Mouse (Mus musculus) ES-E14 (cell line): ENCODE results near the gene Nebl. TPM values are rescaled to one million over a fixed set of nuclear protein-coding genes. Genes with fewer than 3 reads are reported as not detected.

ENCODE experiments used
- DNase-seq: peaks from one replicate; pipeline ENCODE4 v3.0.0-alpha.2; 2013; ENCODE audit warnings: low read depth, low spot score
- H3K27ac ChIP-seq: 2 replicates; pipeline ENCODE4 v1.5.1; 2012; ENCODE audit warnings: low read depth, mild to moderate bottlenecking, low read length, moderate library complexity, mixed read lengths; ENCODE audit not compliant: poor library complexity, insufficient read depth, severe bottlenecking
- H3K36me3 ChIP-seq: 2 replicates; pipeline ENCODE4 v1.6.1; 2012; ENCODE audit warnings: mild to moderate bottlenecking, low read length, moderate library complexity, mixed read lengths; ENCODE audit not compliant: control insufficient read depth, poor library complexity, insufficient read depth, severe bottlenecking
- H3K4me1 ChIP-seq, 2 experiments: fragments of 150-350 bp in 1 of 2; sonication (generic) in 1 of 2; 2 replicates each; pipeline ENCODE4 v1.6.1; 2012; ENCODE audit warnings: low read length in 2 of 2, mild to moderate bottlenecking in 1 of 2, mixed read lengths in 1 of 2; ENCODE audit not compliant: control insufficient read depth in 2 of 2, insufficient read depth in 2 of 2, poor library complexity in 1 of 2
- H3K4me3 ChIP-seq, 2 experiments: fragments of 150-350 bp in 1 of 2; sonication (generic) in 1 of 2; 2 replicates each; pipeline ENCODE4 v1.5.1; 2012; ENCODE audit warnings: low read length in 2 of 2, low read depth in 1 of 2, mild to moderate bottlenecking in 1 of 2, mixed read lengths in 1 of 2; ENCODE audit not compliant: insufficient read depth in 1 of 2, poor library complexity in 1 of 2, severe bottlenecking in 1 of 2
- H3K9ac ChIP-seq: 2 replicates; pipeline ENCODE4 v1.6.1; 2012; ENCODE audit warnings: low read depth, mild to moderate bottlenecking, low read length, mixed read lengths; ENCODE audit not compliant: poor library complexity, insufficient read depth, severe bottlenecking
- H3K9me3 ChIP-seq: fragments of 150-350 bp; sonication (generic); 2 replicates; pipeline ENCODE4 v1.6.1; 2012; ENCODE audit warnings: low read depth, mild to moderate bottlenecking, low read length; ENCODE audit not compliant: control insufficient read depth, insufficient read depth
- CHD2 ChIP-seq: IDR thresholded peaks from 2 replicates; pipeline ENCODE4 v1.6.1; 2014; ENCODE audit warnings: mild to moderate bottlenecking, low read depth, low read length, inconsistent platforms
- HCFC1 ChIP-seq: IDR thresholded peaks from 2 replicates; pipeline ENCODE4 v1.6.1; 2012; ENCODE audit warnings: low read length, inconsistent platforms, borderline replicate concordance; ENCODE audit not compliant: insufficient read depth
- MAFK ChIP-seq: IDR thresholded peaks from 2 replicates; pipeline ENCODE4 v1.6.1; 2014; ENCODE audit warnings: mild to moderate bottlenecking, low read depth, low read length, inconsistent platforms; ENCODE audit not compliant: insufficient read depth
- ZC3H11A ChIP-seq: IDR thresholded peaks from 2 replicates; pipeline ENCODE4 v1.6.1; 2012; ENCODE audit warnings: low read depth, mild to moderate bottlenecking, inconsistent platforms, low read length, borderline replicate concordance
- ZNF384 ChIP-seq: IDR thresholded peaks from 2 replicates; pipeline ENCODE4 v1.6.1; 2012; ENCODE audit warnings: low read depth, low read length, inconsistent platforms
- in situ Hi-C, 2 experiments: fragments of 600-800 bp; cut with MboI; formaldehyde crosslinking; loops; one replicate each; pipeline ENCODE4 v1.15.1; 2025; ENCODE audit warnings: low sequenced_read_pairs in 2 of 2, inconsistent platforms in 1 of 2; ENCODE audit not compliant: unreplicated experiment in 2 of 2
- total RNA-seq: library from RNA; depleted of rRNA; stranded (reverse); fragments of 300-350 nt; gene quantifications from 2 replicates; pipeline ENCODE4 v1.2.3, GENCODE M21; 2012

Nebl gene
- total RNA-seq, 1 experiment = 1.2 TPM

GRCm38 (mm10) chr2:17389886-17390285 is 341.4 kb downstream of the Nebl start:
- Histone ChIP-seq H3K4me3 (no peak overlapping the region), H3K27ac (no peak overlapping the region), H3K36me3 (no peaks in the 10 kb centered on the region), H3K4me1 (no peaks in the 10 kb centered on the region), H3K9me3 (no peaks in the 10 kb centered on the region), H3K9ac (no peak overlapping the region)
- in situ Hi-C loops = no loop called here
- no peak for TF ChIP-seq HCFC1
- no peak for TF ChIP-seq ZC3H11A
- TF ChIP-seq ZNF384 = no peak
- no peak for TF ChIP-seq MAFK
- no peak for DNase-seq

GRCm38 (mm10) chr2:17389379-17389778 is 341.9 kb downstream of the Nebl start:
- H3K36me3 ChIP-seq = no peaks in the 10 kb centered on the region
- no peaks in the 10 kb centered on the region for H3K9me3 ChIP-seq
- H3K9ac ChIP-seq = no peak overlapping the region
- DNase-seq = no peak
- no peak overlapping the region for H3K4me3 ChIP-seq
- H3K27ac ChIP-seq = no peak overlapping the region
- TF ChIP-seq CHD2 = no peak
- TF ChIP-seq MAFK = no peak
- TF ChIP-seq ZNF384 = no peak
- in situ Hi-C loops = no loop called here
- H3K4me1 ChIP-seq = no peaks in the 10 kb centered on the region

GRCm38 (mm10) chr2:17382227-17382626 is 349.0 kb downstream of the Nebl start:
- DNase-seq = no peak
- in situ Hi-C loops = no loop called here
- TF ChIP-seq MAFK = no peak
- TF ChIP-seq HCFC1 = no peak
- TF ChIP-seq CHD2 = no peak
- no peak for TF ChIP-seq ZC3H11A
- TF ChIP-seq ZNF384 = no peak
- no peaks in the 10 kb centered on the region for H3K9me3 ChIP-seq
- H3K4me1 ChIP-seq = no peaks in the 10 kb centered on the region
- no peak overlapping the region for H3K9ac ChIP-seq
- no peaks in the 10 kb centered on the region for H3K36me3 ChIP-seq
- no peak overlapping the region for H3K27ac ChIP-seq
- H3K4me3 ChIP-seq = no peak overlapping the region

- DNase-seq = no peak
- in situ Hi-C loops = no loop called here
- Histone ChIP-seq H3K27ac (no peak overlapping the region), H3K9ac (no peak overlapping the region), H3K9me3 (no peaks in the 10 kb centered on the region), H3K36me3 (no peaks in the 10 kb centered on the region), H3K4me3 (no peak overlapping the region), H3K4me1 (no peaks in the 10 kb centered on the region)
- TF ChIP-seq ZC3H11A = no peak
- TF ChIP-seq ZNF384 = no peak
- no peak for TF ChIP-seq HCFC1
- no peak for TF ChIP-seq CHD2
- no peak for TF ChIP-seq MAFK
Observed at GRCm38 (mm10) chr2:17375916-17376315, 355.3 kb downstream of the Nebl start.

- in situ Hi-C loops = no loop called here
- no peak for TF ChIP-seq ZC3H11A
- TF ChIP-seq HCFC1 = no peak
- TF ChIP-seq CHD2 = no peak
- no peak for TF ChIP-seq ZNF384
- DNase-seq = no peak
- Histone ChIP-seq H3K9ac (no peak overlapping the region), H3K4me3 (no peak overlapping the region), H3K9me3 (no peaks in the 10 kb centered on the region), H3K27ac (no peak overlapping the region), H3K36me3 (no peaks in the 10 kb centered on the region), H3K4me1 (no peaks in the 10 kb centered on the region)
Observed at GRCm38 (mm10) chr2:17365671-17366070, 365.6 kb downstream of the Nebl start.
